Mouse (Mus musculus) hindbrain, postnatal 0 days (tissue): ENCODE measurements around the gene Slc22a14. TPM values are rescaled to one million over a fixed set of nuclear protein-coding genes. Genes with fewer than 3 reads are reported as not detected.
"Not testable (repeated sequence)": the region's sequence is repeated elsewhere in the genome, so short reads cannot be mapped to it uniquely, and the experiment has no call there.

Experiments used
- ATAC-seq: fragments of 200-750 bp; cut with Nextera tagmentation; 2 replicates; pipeline ENCODE4 v1.8.0; 2017; ENCODE audit warnings: mild to moderate bottlenecking, moderate TSS enrichment, moderate library complexity
- DNase-seq: peaks from one replicate; pipeline ENCODE4 v3.0.0-alpha.2; 2015; ENCODE audit warnings: low spot score
- H3K27ac ChIP-seq: fragments of 300-500 bp; sonication (generic); 2 replicates; pipeline ENCODE4 v1.5.1; 2014; ENCODE audit warnings: mild to moderate bottlenecking
- H3K27me3 ChIP-seq: fragments of 300-500 bp; sonication (generic); 2 replicates; pipeline ENCODE4 v1.6.1; 2014; ENCODE audit warnings: low read length, mixed read lengths; ENCODE audit not compliant: insufficient read depth
- H3K36me3 ChIP-seq: fragments of 300-500 bp; sonication (generic); 2 replicates; pipeline ENCODE4 v1.6.1; 2014; ENCODE audit warnings: low read length, mixed read lengths; ENCODE audit not compliant: insufficient read depth
- H3K4me1 ChIP-seq: fragments of 300-500 bp; sonication (generic); 2 replicates; pipeline ENCODE4 v1.6.1; 2014; ENCODE audit warnings: antibody characterized with exemption, low read length, mixed read lengths; ENCODE audit not compliant: insufficient read depth
- H3K4me2 ChIP-seq: fragments of 300-500 bp; sonication (generic); 2 replicates; pipeline ENCODE4 v1.6.1; 2014; ENCODE audit warnings: low read depth, mild to moderate bottlenecking, low read length, moderate library complexity, mixed read lengths
- H3K4me3 ChIP-seq: fragments of 300-500 bp; sonication (generic); 2 replicates; pipeline ENCODE4 v1.5.1; 2014; ENCODE audit warnings: low read length
- H3K9ac ChIP-seq: fragments of 300-500 bp; sonication (generic); replicated peaks from 2 replicates; pipeline ENCODE4 v1.6.1; 2014; ENCODE audit warnings: mild to moderate bottlenecking, low read length, moderate library complexity, mixed read lengths
- H3K9me3 ChIP-seq: fragments of 300-500 bp; sonication (generic); 2 replicates; pipeline ENCODE4 v1.6.1; 2016; ENCODE audit warnings: low read length, mixed read lengths
- CTCF ChIP-seq: IDR thresholded peaks from 2 replicates; pipeline ENCODE4 v1.5.1; 2016; ENCODE audit warnings: antibody characterized with exemption, control low read depth, low read depth
- WGBS: fragments of 180-500 bp; shearing (Covaris S2); extraction: QIAGEN DNeasy Blood & Tissue Kit; methylation state at CpG from one replicate; pipeline ENCODE4 v1.1.7; 2014; 5-methylcytosine and 5-hydroxymethylcytosine counted together
- polyA plus RNA-seq: library from polyadenylated mRNA; unstranded; fragments of >200 nt; fragmentation: Nextera tagmentation; extraction: Ambion mirVana; gene quantifications from 2 replicates; pipeline ENCODE4 v1.2.1, GENCODE M21; 2015
- total RNA-seq: library from RNA; depleted of rRNA; stranded (reverse); fragments of >200 nt; gene quantifications from 2 replicates; pipeline ENCODE4 v1.2.3, GENCODE M21; 2014

The Slc22a14 gene
- total and polyA plus RNA-seq, 2 experiments from 2014 or later, result not detected

GRCm38 (mm10) chr9:119297696-119298095 is 67.7 kb downstream of the Slc22a14 start:
- Histone ChIP-seq H3K9ac (no peak overlapping the region), H3K27ac (no peak overlapping the region), H3K36me3 (no peaks in the 10 kb centered on the region; the same call in 1 of the 2 replicates), H3K27me3 (no peaks in the 10 kb centered on the region), H3K9me3 (no peaks in the 10 kb centered on the region), H3K4me3 (no peak overlapping the region), H3K4me2 (no peak overlapping the region), H3K4me1 (no peaks in the 10 kb centered on the region)
- ATAC-seq (no peak), DNase-seq (no peak)
- TF ChIP-seq CTCF, result no peak
- 85% methylated on average over 6 of the region's 6 CpGs for WGBS

GRCm38 (mm10) chr9:119290791-119291190 is 74.6 kb downstream of the Slc22a14 start:
- no peaks in the 10 kb centered on the region for H3K27me3 ChIP-seq
- no peak overlapping the region for H3K9ac ChIP-seq
- no peak overlapping the region for H3K27ac ChIP-seq
- DNase-seq (no peak), ATAC-seq (no peak)
- H3K4me1 ChIP-seq, result no peaks in the 10 kb centered on the region
- H3K4me3 ChIP-seq, result no peak overlapping the region
- H3K9me3 ChIP-seq, result no peaks in the 10 kb centered on the region
- H3K4me2 ChIP-seq, result no peak overlapping the region
- WGBS, result 82% methylated on average over 3 of the region's 3 CpGs
- H3K36me3 ChIP-seq, result peaks cover 11% of the 10 kb centered on the region; the same call in 1 of the 2 replicates
- no peak for TF ChIP-seq CTCF

- Histone ChIP-seq H3K4me2 (no peak overlapping the region), H3K36me3 (peaks cover 19% of the 10 kb centered on the region), H3K27ac (no peak overlapping the region), H3K9ac (no peak overlapping the region), H3K4me1 (no peaks in the 10 kb centered on the region), H3K27me3 (no peaks in the 10 kb centered on the region), H3K9me3 (no peaks in the 10 kb centered on the region), H3K4me3 (no peak overlapping the region)
- ATAC-seq (no peak), DNase-seq (no peak)
- WGBS, result 84% methylated on average over 5 of the region's 5 CpGs
- TF ChIP-seq CTCF, result no peak
These were observed 84.3 kb downstream of the Slc22a14 start for GRCm38 (mm10) chr9:119280894-119281682.

GRCm38 (mm10) chr9:119278031-119278430 is 87.3 kb downstream of the Slc22a14 start:
- Histone ChIP-seq H3K27me3 (no peaks in the 10 kb centered on the region), H3K4me1 (no peaks in the 10 kb centered on the region), H3K4me2 (no peak overlapping the region), H3K9me3 (no peaks in the 10 kb centered on the region), H3K36me3 (peaks cover 12% of the 10 kb centered on the region), H3K27ac (no peak overlapping the region), H3K9ac (no peak overlapping the region), H3K4me3 (no peak overlapping the region)
- TF ChIP-seq CTCF, result no peak
- ATAC-seq (no peak), DNase-seq (no peak)
- 94% methylated on average over 5 of the region's 5 CpGs for WGBS

- H3K4me1 ChIP-seq, result no peaks in the 10 kb centered on the region
- peak overlapping the region; percentile 19; the same call in 1 of the 2 replicates for H3K4me2 ChIP-seq
- no peaks in the 10 kb centered on the region for H3K9me3 ChIP-seq
- ATAC-seq (no peak), DNase-seq (peak; percentile 75)
- TF ChIP-seq CTCF, result no peak
- no peaks in the 10 kb centered on the region for H3K27me3 ChIP-seq
- peaks cover 4% of the 10 kb centered on the region; the same call in 1 of the 2 replicates for H3K36me3 ChIP-seq
- H3K27ac ChIP-seq, result 0 out of 2 replicates have a peak overlapping the region, but pooled peaks have one; percentile 26
- WGBS, result 42% methylated on average over 7 of the region's 7 CpGs
- no peak overlapping the region for H3K4me3 ChIP-seq
- H3K9ac ChIP-seq, result no peak overlapping the region
These were observed 89.0 kb downstream of the Slc22a14 start for GRCm38 (mm10) chr9:119276321-119276720.

GRCm38 (mm10) chr9:119274814-119275213 is 90.5 kb downstream of the Slc22a14 start:
- H3K9ac ChIP-seq, H3K27ac ChIP-seq, H3K36me3 ChIP-seq, H3K4me2 ChIP-seq, H3K4me3 ChIP-seq, ATAC-seq, H3K27me3 ChIP-seq, H3K4me1 ChIP-seq, DNase-seq, H3K9me3 ChIP-seq: not testable (repeated sequence)
- 92% methylated on average over 5 of the region's 5 CpGs for WGBS
- TF ChIP-seq CTCF, result peak; percentile 23; the same call in 1 of the 2 replicates

- no peaks in the 10 kb centered on the region for H3K9me3 ChIP-seq
- no peak overlapping the region for H3K27ac ChIP-seq
- H3K4me1 ChIP-seq, result no peaks in the 10 kb centered on the region
- peaks cover 15% of the 10 kb centered on the region; the same call in 1 of the 2 replicates for H3K36me3 ChIP-seq
- H3K9ac ChIP-seq, result no peak overlapping the region
- TF ChIP-seq CTCF, result no peak
- WGBS, result 78% methylated on average over 4 of the region's 4 CpGs
- no peak for ATAC-seq
- no peak overlapping the region for H3K4me2 ChIP-seq
- H3K27me3 ChIP-seq, result no peaks in the 10 kb centered on the region
- no peak for DNase-seq
- no peak overlapping the region for H3K4me3 ChIP-seq
These were observed 93.9 kb downstream of the Slc22a14 start for GRCm38 (mm10) chr9:119271496-119271895.
